Mouse (Mus musculus) 3134 (cell line): ENCODE measurements around the gene Psmc3ip.
A peak's percentile ranks its signal among the peaks of the same experiment; 100 is the strongest.

Experiments
- DNase-seq: peaks from one replicate; pipeline ENCODE4 v3.0.0-alpha.2; 2011; ENCODE audit warnings: low spot score; ENCODE audit not compliant: insufficient read length; ENCODE audit errors: extremely low read depth

Gene Psmc3ip

GRCm38 (mm10) chr11:101119131-101119760 is 24.0 kb upstream of the Psmc3ip start:
- DNase-seq, result no peak

GRCm38 (mm10) chr11:101118105-101118504 is 22.9 kb upstream of the Psmc3ip start:
- DNase-seq, result no peak

GRCm38 (mm10) chr11:101115564-101115963 is 20.3 kb upstream of the Psmc3ip start:
- no peak for DNase-seq

- DNase-seq, result no peak
Observed at GRCm38 (mm10) chr11:101112186-101112585, 16.9 kb upstream of the Psmc3ip start.

- no peak for DNase-seq
Observed at GRCm38 (mm10) chr11:101111178-101111577, 15.9 kb upstream of the Psmc3ip start.

GRCm38 (mm10) chr11:101110708-101111107 is 15.5 kb upstream of the Psmc3ip start:
- DNase-seq, result no peak

GRCm38 (mm10) chr11:101109351-101109750 is 14.1 kb upstream of the Psmc3ip start:
- no peak for DNase-seq

GRCm38 (mm10) chr11:101103011-101103410 is 7.8 kb upstream of the Psmc3ip start:
- no peak for DNase-seq

GRCm38 (mm10) chr11:101098231-101098630 is 3.0 kb upstream of the Psmc3ip start:
- no peak for DNase-seq

GRCm38 (mm10) chr11:101094930-101095313 is 314 bp downstream of the Psmc3ip start:
- DNase-seq, result no peak

- no peak for DNase-seq
Observed at GRCm38 (mm10) chr11:101089931-101090330, 5.3 kb downstream of the Psmc3ip start.

- no peak for DNase-seq
Observed at GRCm38 (mm10) chr11:101087682-101088055, 7.6 kb downstream of the Psmc3ip start.

- peak; percentile 82 for DNase-seq
Observed at GRCm38 (mm10) chr11:101086756-101087681, 8.2 kb downstream of the Psmc3ip start, which contains the start of gene Mlx. TSS of gene Mlx (plus strand) at chr11:101087277.

GRCm38 (mm10) chr11:101086323-101086674 is 8.9 kb downstream of the Psmc3ip start:
- DNase-seq, result no peak

- DNase-seq, result no peak
Observed at GRCm38 (mm10) chr11:101085617-101086322, 9.5 kb downstream of the Psmc3ip start.

- DNase-seq, result no peak
Observed at GRCm38 (mm10) chr11:101084811-101085210, 10.4 kb downstream of the Psmc3ip start.

- DNase-seq, result no peak
Observed at GRCm38 (mm10) chr11:101084246-101084645, 11.0 kb downstream of the Psmc3ip start.

GRCm38 (mm10) chr11:101083083-101083697 is 12.0 kb downstream of the Psmc3ip start:
- DNase-seq, result no peak

- peak; percentile 84 for DNase-seq
Observed at GRCm38 (mm10) chr11:101082208-101083082, 12.8 kb downstream of the Psmc3ip start, which contains the start of gene Coasy. TSS of gene Coasy (plus strand) at chr11:101082565.

- peak; percentile 35 for DNase-seq
Observed at GRCm38 (mm10) chr11:101081659-101082058, 13.6 kb downstream of the Psmc3ip start.
